Mouse (Mus musculus): ENCODE measurements around the gene Mdm2. TPM values are rescaled to one million over a fixed set of nuclear protein-coding genes. Genes with fewer than 3 reads are reported as not detected.

The Mdm2 gene
- polyA plus RNA-seq, 1 experiment from 2014 or later: 57.9 TPM

- no peak overlapping the region for H3K4me3 ChIP-seq (ENCODE audit: low read depth, low read length)
- H3K9me3 ChIP-seq (ENCODE audit: control insufficient read depth, low read length): no peaks in the 10 kb centered on the region
- no peaks in the 10 kb centered on the region for H3K36me3 ChIP-seq (ENCODE audit: control insufficient read depth, insufficient read depth, low read length)
- ATAC-seq (ENCODE audit: low read depth): no peak
- H3K27me3 ChIP-seq (ENCODE audit: control insufficient read depth, insufficient read depth, low read length): no peaks in the 10 kb centered on the region
- no peak overlapping the region for H3K9ac ChIP-seq (replicated peaks; ENCODE audit: low read depth, low read length)
- no peaks in the 10 kb centered on the region for H3K4me1 ChIP-seq (ENCODE audit: control insufficient read depth, insufficient read depth, low read length)
- no peak overlapping the region for H3K4me2 ChIP-seq (ENCODE audit: low read depth, low read length)
- no peak overlapping the region for H3K27ac ChIP-seq (ENCODE audit: low read depth, low read length)
- WGBS: 41% methylated on average over 11 of the region's 11 CpGs
These were observed 51.1 kb downstream of the Mdm2 start for GRCm38 (mm10) chr10:117659430-117659813.

DNA sequence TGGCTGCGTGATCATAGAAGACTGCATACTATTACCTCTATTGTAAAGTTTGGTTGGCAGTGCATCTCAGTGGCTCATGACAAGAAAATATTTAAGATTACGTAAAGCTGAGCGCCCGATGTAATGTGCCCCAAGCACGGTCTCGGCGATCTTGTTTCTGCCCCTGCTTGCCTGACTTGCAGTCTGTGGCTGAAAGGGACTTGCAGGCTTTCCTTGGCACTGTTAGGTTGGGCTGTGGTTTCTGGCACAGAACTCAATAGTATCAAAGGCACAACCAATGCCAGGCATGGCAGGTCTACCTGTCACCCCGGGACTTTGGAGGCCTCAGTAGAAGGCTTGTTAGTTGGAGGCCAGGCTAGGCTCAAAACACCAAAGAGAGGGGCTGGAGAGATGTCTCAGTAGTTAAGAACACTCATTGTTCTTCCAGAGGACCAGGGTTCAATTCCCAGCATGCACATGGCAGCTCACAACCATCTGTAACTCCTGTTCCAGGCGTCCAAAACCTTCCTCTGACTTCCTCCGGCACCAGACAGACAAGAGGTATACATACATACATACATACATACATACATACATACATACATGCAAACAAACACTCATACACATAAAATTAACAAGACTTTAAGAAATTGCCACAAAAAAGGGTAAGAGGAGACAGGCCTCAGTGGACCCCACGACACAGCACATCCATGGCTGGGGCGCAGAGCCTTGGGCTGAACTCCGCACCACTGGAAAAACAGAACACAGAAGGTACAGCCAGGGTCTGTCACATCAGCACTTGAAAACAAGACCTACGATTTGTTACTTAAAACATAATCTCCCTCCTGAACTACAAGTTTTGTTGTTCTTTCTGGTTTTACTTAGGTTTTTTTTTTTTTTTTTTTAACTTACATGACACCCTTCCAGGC lies 51.8 kb downstream of the Mdm2 start:
- Histone ChIP-seq H3K4me1 (ENCODE audit: control insufficient read depth, insufficient read depth, low read length) (no peaks in the 10 kb centered on the region), H3K4me2 (ENCODE audit: low read depth, low read length) (no peak overlapping the region), H3K9ac (replicated peaks; ENCODE audit: low read depth, low read length) (no peak overlapping the region), H3K4me3 (ENCODE audit: low read depth, low read length) (no peak overlapping the region), H3K9me3 (ENCODE audit: control insufficient read depth, low read length) (no peaks in the 10 kb centered on the region), H3K36me3 (ENCODE audit: control insufficient read depth, insufficient read depth, low read length) (no peaks in the 10 kb centered on the region), H3K27me3 (ENCODE audit: control insufficient read depth, insufficient read depth, low read length) (no peaks in the 10 kb centered on the region), H3K27ac (ENCODE audit: low read depth, low read length) (no peak overlapping the region)
- no peak for ATAC-seq (ENCODE audit: low read depth)
- WGBS: 92% methylated on average over 14 of the region's 14 CpGs

- 90% methylated on average over 3 of the region's 3 CpGs for WGBS
- no peaks in the 10 kb centered on the region for H3K27me3 ChIP-seq (ENCODE audit: control insufficient read depth, insufficient read depth, low read length)
- ATAC-seq (ENCODE audit: low read depth): no peak
- H3K9me3 ChIP-seq (ENCODE audit: control insufficient read depth, low read length): no peaks in the 10 kb centered on the region
- H3K4me2 ChIP-seq (ENCODE audit: low read depth, low read length): no peak overlapping the region
- H3K4me3 ChIP-seq (ENCODE audit: low read depth, low read length): no peak overlapping the region
- no peak overlapping the region for H3K9ac ChIP-seq (replicated peaks; ENCODE audit: low read depth, low read length)
- H3K27ac ChIP-seq (ENCODE audit: low read depth, low read length): no peak overlapping the region
- no peaks in the 10 kb centered on the region for H3K4me1 ChIP-seq (ENCODE audit: control insufficient read depth, insufficient read depth, low read length)
- no peaks in the 10 kb centered on the region for H3K36me3 ChIP-seq (ENCODE audit: control insufficient read depth, insufficient read depth, low read length)
These were observed 52.8 kb downstream of the Mdm2 start for GRCm38 (mm10) chr10:117657659-117658306.

DNA sequence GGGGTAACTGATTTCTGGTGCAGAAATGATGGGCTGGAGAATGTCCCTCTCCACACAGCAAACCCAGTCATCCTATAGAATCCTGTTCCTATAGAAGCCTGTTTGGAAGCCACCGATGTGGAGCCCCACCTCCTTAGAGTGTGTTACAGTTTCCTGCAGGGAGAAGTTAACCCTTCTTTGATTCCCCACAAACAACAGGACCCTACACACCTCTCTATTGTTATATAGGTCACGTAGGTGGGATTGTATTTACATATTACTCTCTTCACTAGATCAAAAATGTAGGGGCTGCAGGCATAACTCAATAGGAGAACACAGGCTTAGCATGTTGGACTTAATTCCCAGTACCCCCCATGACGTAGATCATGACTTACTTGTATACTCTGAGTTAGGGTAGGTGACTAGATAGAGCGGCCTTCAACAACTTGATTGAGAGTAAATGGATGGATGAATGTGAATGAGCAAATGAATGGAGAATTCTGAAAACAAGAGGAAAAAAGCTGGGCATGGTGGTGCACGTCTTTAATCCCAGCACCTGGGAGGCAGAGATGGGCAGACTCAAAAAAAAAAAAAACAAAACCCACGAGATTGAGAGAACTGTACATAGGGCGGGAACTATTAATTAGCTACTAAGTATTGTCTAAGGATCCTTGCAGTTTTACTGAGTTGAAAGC lies 53.4 kb downstream of the Mdm2 start:
- H3K27me3 ChIP-seq (ENCODE audit: control insufficient read depth, insufficient read depth, low read length): no peaks in the 10 kb centered on the region
- H3K4me2 ChIP-seq (ENCODE audit: low read depth, low read length): no peak overlapping the region
- H3K9ac ChIP-seq (replicated peaks; ENCODE audit: low read depth, low read length): no peak overlapping the region
- no peaks in the 10 kb centered on the region for H3K4me1 ChIP-seq (ENCODE audit: control insufficient read depth, insufficient read depth, low read length)
- no peaks in the 10 kb centered on the region for H3K36me3 ChIP-seq (ENCODE audit: control insufficient read depth, insufficient read depth, low read length)
- WGBS: 88% methylated on average over 7 of the region's 7 CpGs
- ATAC-seq (ENCODE audit: low read depth): no peak
- H3K27ac ChIP-seq (ENCODE audit: low read depth, low read length): no peak overlapping the region
- no peaks in the 10 kb centered on the region for H3K9me3 ChIP-seq (ENCODE audit: control insufficient read depth, low read length)
- no peak overlapping the region for H3K4me3 ChIP-seq (ENCODE audit: low read depth, low read length)

- Histone ChIP-seq H3K9ac (replicated peaks; ENCODE audit: low read depth, low read length) (no peak overlapping the region), H3K36me3 (ENCODE audit: control insufficient read depth, insufficient read depth, low read length) (no peaks in the 10 kb centered on the region), H3K4me2 (ENCODE audit: low read depth, low read length) (no peak overlapping the region), H3K4me3 (ENCODE audit: low read depth, low read length) (no peak overlapping the region), H3K4me1 (ENCODE audit: control insufficient read depth, insufficient read depth, low read length) (no peaks in the 10 kb centered on the region), H3K9me3 (ENCODE audit: control insufficient read depth, low read length) (no peaks in the 10 kb centered on the region), H3K27ac (ENCODE audit: low read depth, low read length) (no peak overlapping the region), H3K27me3 (ENCODE audit: control insufficient read depth, insufficient read depth, low read length) (no peaks in the 10 kb centered on the region)
- ATAC-seq (ENCODE audit: low read depth): no peak
- 91% methylated on average over 6 of the region's 6 CpGs for WGBS
These were observed 53.9 kb downstream of the Mdm2 start for GRCm38 (mm10) chr10:117656662-117656962.

DNA sequence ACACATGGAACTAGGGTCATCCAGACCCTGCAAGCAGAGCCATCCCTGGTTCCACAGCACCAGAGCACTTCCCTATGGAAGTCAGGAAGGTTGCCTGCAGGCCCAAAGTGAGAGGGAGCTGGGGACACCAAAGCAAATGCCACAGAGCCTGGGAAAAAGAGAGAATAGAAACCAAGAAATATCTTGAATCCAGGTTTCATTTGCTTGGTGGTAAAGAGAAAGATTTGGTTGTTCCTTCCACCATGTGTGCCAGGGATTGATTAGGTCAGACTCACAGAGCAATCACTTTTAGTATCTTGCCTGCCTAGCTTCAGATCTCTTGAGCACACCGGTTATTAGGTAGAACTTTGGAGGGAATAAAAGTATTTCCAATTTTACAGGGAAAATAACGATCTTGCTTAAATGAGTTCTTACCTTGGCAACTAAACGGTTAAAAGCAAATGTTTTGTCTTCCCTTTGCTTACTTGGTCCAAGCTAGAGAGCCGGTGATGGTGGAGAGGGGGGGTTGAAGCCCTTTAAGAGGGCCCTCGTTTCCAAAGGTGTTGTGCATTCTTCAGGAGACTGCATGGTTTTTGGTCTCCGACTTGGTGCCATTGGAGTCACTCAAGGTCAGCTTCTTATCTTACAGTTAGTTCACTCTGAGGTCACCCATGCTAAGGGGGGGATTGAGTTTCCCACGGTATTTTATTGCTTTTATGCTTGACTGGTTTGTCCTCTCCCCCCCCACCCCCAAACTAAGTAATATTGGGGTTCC lies 54.5 kb downstream of the Mdm2 start:
- ATAC-seq (ENCODE audit: low read depth): no peak
- Histone ChIP-seq H3K27me3 (ENCODE audit: control insufficient read depth, insufficient read depth, low read length) (no peaks in the 10 kb centered on the region), H3K4me3 (ENCODE audit: low read depth, low read length) (no peak overlapping the region), H3K4me2 (ENCODE audit: low read depth, low read length) (no peak overlapping the region), H3K36me3 (ENCODE audit: control insufficient read depth, insufficient read depth, low read length) (no peaks in the 10 kb centered on the region), H3K9me3 (ENCODE audit: control insufficient read depth, low read length) (no peaks in the 10 kb centered on the region), H3K4me1 (ENCODE audit: control insufficient read depth, insufficient read depth, low read length) (no peaks in the 10 kb centered on the region), H3K27ac (ENCODE audit: low read depth, low read length) (no peak overlapping the region), H3K9ac (replicated peaks; ENCODE audit: low read depth, low read length) (no peak overlapping the region)
- WGBS: 66% methylated on average over 7 of the region's 7 CpGs

GRCm38 (mm10) chr10:117655460-117655859 lies 55.1 kb downstream of the Mdm2 start:
- H3K9me3 ChIP-seq (ENCODE audit: control insufficient read depth, low read length): no peaks in the 10 kb centered on the region
- H3K4me3 ChIP-seq (ENCODE audit: low read depth, low read length): no peak overlapping the region
- no peak overlapping the region for H3K27ac ChIP-seq (ENCODE audit: low read depth, low read length)
- 92% methylated on average over 9 of the region's 9 CpGs for WGBS
- no peaks in the 10 kb centered on the region for H3K4me1 ChIP-seq (ENCODE audit: control insufficient read depth, insufficient read depth, low read length)
- no peak for ATAC-seq (ENCODE audit: low read depth)
- no peak overlapping the region for H3K9ac ChIP-seq (replicated peaks; ENCODE audit: low read depth, low read length)
- H3K4me2 ChIP-seq (ENCODE audit: low read depth, low read length): no peak overlapping the region
- H3K36me3 ChIP-seq (ENCODE audit: control insufficient read depth, insufficient read depth, low read length): no peaks in the 10 kb centered on the region
- no peaks in the 10 kb centered on the region for H3K27me3 ChIP-seq (ENCODE audit: control insufficient read depth, insufficient read depth, low read length)

- Histone ChIP-seq H3K9me3 (ENCODE audit: control insufficient read depth, low read length) (no peaks in the 10 kb centered on the region), H3K4me3 (ENCODE audit: low read depth, low read length) (no peak overlapping the region), H3K4me2 (ENCODE audit: low read depth, low read length) (no peak overlapping the region), H3K4me1 (ENCODE audit: control insufficient read depth, insufficient read depth, low read length) (no peaks in the 10 kb centered on the region), H3K27ac (ENCODE audit: low read depth, low read length) (no peak overlapping the region), H3K36me3 (ENCODE audit: control insufficient read depth, insufficient read depth, low read length) (no peaks in the 10 kb centered on the region), H3K27me3 (ENCODE audit: control insufficient read depth, insufficient read depth, low read length) (no peaks in the 10 kb centered on the region), H3K9ac (replicated peaks; ENCODE audit: low read depth, low read length) (no peak overlapping the region)
- WGBS: 89% methylated on average over 3 of the region's 3 CpGs
- no peak for ATAC-seq (ENCODE audit: low read depth)
These were observed 55.9 kb downstream of the Mdm2 start for GRCm38 (mm10) chr10:117654576-117655123.

Measured in neural tube, embryonic 14.5 days (tissue).